In the genomic region with DNA sequence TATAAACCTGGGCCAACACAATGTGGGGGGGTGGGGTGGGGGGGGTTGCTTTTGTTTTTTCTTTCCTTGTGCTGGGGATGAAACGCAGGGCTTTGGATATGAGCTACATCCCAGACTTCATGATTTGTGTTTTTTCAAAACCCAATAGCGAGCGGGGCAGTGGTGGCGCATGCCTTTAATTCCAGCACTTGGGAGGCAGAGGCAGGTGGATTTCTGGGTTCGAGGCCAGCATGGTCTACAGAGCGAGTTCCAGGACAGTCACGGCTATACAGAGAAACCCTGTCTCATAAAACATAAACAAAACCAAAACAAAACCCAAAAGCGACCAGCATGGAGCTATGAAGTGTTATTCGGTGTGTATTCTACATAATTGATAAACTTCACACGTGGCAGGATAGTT, we compare ENCODE assay signal across 7 mouse cellular contexts. TPM values are rescaled to one million over a fixed set of nuclear protein-coding genes. Genes with fewer than 3 reads are reported as not detected.
DNase-seq lines count a peak whose midpoint lies in the region; ATAC-seq and TF ChIP-seq lines count a peak whose summit lies in the region.

No protein-coding gene starts in this region.

- no peak for TF ChIP-seq CTCF in kidney, postnatal 0 days (IDR thresholded peaks at IDR 0.05; ENCODE audit: low read depth)

- no peak for DNase-seq in kidney, postnatal 0 days (ENCODE audit: low spot score)
- no peak for DNase-seq in kidney, postnatal 25 days
- DNase-seq in embryonic facial prominence, embryonic 14.5 days (ENCODE audit: low spot score): no peak
- DNase-seq in Muller cell, postnatal 12 days (ENCODE audit: inconsistent ontology term): no peak

- H3K27me3 ChIP-seq in kidney, postnatal 0 days (ENCODE audit: insufficient read depth, low read length): no peaks in the 10 kb centered on the region
- peaks cover 4% of the 10 kb centered on the region for H3K27me3 ChIP-seq in embryonic facial prominence, embryonic 14.5 days (replicated peaks; ENCODE audit: control insufficient read depth, insufficient read depth, low read length)
- no peaks in the 10 kb centered on the region for H3K27me3 ChIP-seq in hindbrain, embryonic 16.5 days (replicated peaks; ENCODE audit: control insufficient read depth, insufficient read depth, low read length)
- H3K27me3 ChIP-seq in neural tube, embryonic 14.5 days (ENCODE audit: control insufficient read depth, insufficient read depth, low read length): no peaks in the 10 kb centered on the region

- H3K4me3 ChIP-seq in kidney, postnatal 0 days (replicated peaks; ENCODE audit: low read depth, low read length): peak overlapping the region; percentile 75; the same call in 1 of the 2 replicates
- peak overlapping the region; percentile 90 for H3K4me3 ChIP-seq in embryonic facial prominence, embryonic 14.5 days (ENCODE audit: low read depth, low read length)
- H3K4me3 ChIP-seq in hindbrain, embryonic 16.5 days (ENCODE audit: low read length): no peak overlapping the region
- no peak overlapping the region for H3K4me3 ChIP-seq in neural tube, embryonic 14.5 days (ENCODE audit: low read depth, low read length)

- H3K27ac ChIP-seq in kidney, postnatal 0 days: peak overlapping the region; percentile 92; the same call in 1 of the 2 replicates
- no peak overlapping the region for H3K27ac ChIP-seq in embryonic facial prominence, embryonic 14.5 days (replicated peaks; ENCODE audit: low read depth, low read length)
- no peak overlapping the region for H3K27ac ChIP-seq in hindbrain, embryonic 16.5 days (ENCODE audit: low read depth, low read length)
- no peak overlapping the region for H3K27ac ChIP-seq in neural tube, embryonic 14.5 days (ENCODE audit: low read depth, low read length)

- H3K4me1 ChIP-seq in kidney, postnatal 0 days (replicated peaks; ENCODE audit: insufficient read depth, low read length): peaks cover 15% of the 10 kb centered on the region
- peaks cover 11% of the 10 kb centered on the region; the same call in 1 of the 2 replicates for H3K4me1 ChIP-seq in embryonic facial prominence, embryonic 14.5 days (ENCODE audit: control insufficient read depth, insufficient read depth, low read length)
- H3K4me1 ChIP-seq in hindbrain, embryonic 16.5 days (ENCODE audit: control insufficient read depth, insufficient read depth, low read depth, low read length): peaks cover 4% of the 10 kb centered on the region
- 0 out of 2 replicates have a peak, but pooled peaks cover 4% of the 10 kb centered on the region for H3K4me1 ChIP-seq in neural tube, embryonic 14.5 days (ENCODE audit: control insufficient read depth, insufficient read depth, low read length)

- no peak for ATAC-seq in kidney, postnatal 0 days (replicated peaks; ENCODE audit: low FRiP score, low read depth)
- ATAC-seq in embryonic facial prominence, embryonic 14.5 days (ENCODE audit: low read depth): no peak
- ATAC-seq in hindbrain, embryonic 16.5 days: no peak
- ATAC-seq in neural tube, embryonic 14.5 days (ENCODE audit: low read depth): no peak
- no peak for ATAC-seq in megakaryocyte progenitor cell, adult 5-6 weeks (replicated peaks; ENCODE audit: poor library complexity)

- no peak overlapping the region for H3K9ac ChIP-seq in kidney, postnatal 0 days (ENCODE audit: low read depth, low read length)
- no peak overlapping the region for H3K9ac ChIP-seq in embryonic facial prominence, embryonic 14.5 days (ENCODE audit: low read depth, low read length)
- no peak overlapping the region for H3K9ac ChIP-seq in hindbrain, embryonic 16.5 days (ENCODE audit: low read depth, low read length)
- H3K9ac ChIP-seq in neural tube, embryonic 14.5 days (replicated peaks; ENCODE audit: low read depth, low read length): no peak overlapping the region

- WGBS in kidney, postnatal 0 days: 74% methylated on average over 10 of the region's 10 CpGs
- WGBS in embryonic facial prominence, embryonic 14.5 days: 83% methylated on average over 10 of the region's 10 CpGs
- 83% methylated on average over 10 of the region's 10 CpGs for WGBS in hindbrain, embryonic 16.5 days
- 86% methylated on average over 10 of the region's 10 CpGs for WGBS in neural tube, embryonic 14.5 days

- peak overlapping the region; percentile 95 for H3K4me2 ChIP-seq in kidney, postnatal 0 days (ENCODE audit: low read length)
- peak overlapping the region; percentile 89 for H3K4me2 ChIP-seq in embryonic facial prominence, embryonic 14.5 days (ENCODE audit: low read depth, low read length)
- peak overlapping the region; percentile 77; the same call in 1 of the 2 replicates for H3K4me2 ChIP-seq in hindbrain, embryonic 16.5 days (ENCODE audit: low read length)
- peak overlapping the region; percentile 88; the same call in 1 of the 2 replicates for H3K4me2 ChIP-seq in neural tube, embryonic 14.5 days (ENCODE audit: low read depth, low read length)

- no peaks in the 10 kb centered on the region for H3K9me3 ChIP-seq in kidney, postnatal 0 days (replicated peaks; ENCODE audit: low read length)
- H3K9me3 ChIP-seq in embryonic facial prominence, embryonic 14.5 days (ENCODE audit: control insufficient read depth, low read length): no peaks in the 10 kb centered on the region
- H3K9me3 ChIP-seq in hindbrain, embryonic 16.5 days (ENCODE audit: control insufficient read depth, low read length): no peaks in the 10 kb centered on the region
- no peaks in the 10 kb centered on the region for H3K9me3 ChIP-seq in neural tube, embryonic 14.5 days (ENCODE audit: control insufficient read depth, low read length)

- no peaks in the 10 kb centered on the region for H3K36me3 ChIP-seq in kidney, postnatal 0 days (ENCODE audit: insufficient read depth, low read length)
- H3K36me3 ChIP-seq in embryonic facial prominence, embryonic 14.5 days (ENCODE audit: control insufficient read depth, insufficient read depth, low read length): no peaks in the 10 kb centered on the region
- H3K36me3 ChIP-seq in hindbrain, embryonic 16.5 days (ENCODE audit: control insufficient read depth, insufficient read depth, low read length): no peaks in the 10 kb centered on the region
- no peaks in the 10 kb centered on the region for H3K36me3 ChIP-seq in neural tube, embryonic 14.5 days (ENCODE audit: control insufficient read depth, insufficient read depth, low read length)

RNA-seq across cellular contexts. Expression of gene Pdk1, which starts 0.9 kb away (rescaled TPM):
- polyA plus RNA-seq in kidney, postnatal 0 days (2015; fragmentation: Nextera tagmentation; extraction: Ambion mirVana): 38.8 and 39.6 TPM in 2 replicates
- polyA plus RNA-seq in embryonic facial prominence, embryonic 14.5 days (2014; fragmentation: Nextera tagmentation; extraction: Ambion mirVana): 54.7 and 67.2 TPM in 2 replicates
- 24.0 and 25.1 TPM in 2 replicates for polyA plus RNA-seq in hindbrain, embryonic 16.5 days (2015; fragmentation: Nextera tagmentation; extraction: Ambion mirVana)
- polyA plus RNA-seq in neural tube, embryonic 14.5 days (2014; fragmentation: Nextera tagmentation; extraction: Ambion mirVana): 16.8 and 17.6 TPM in 2 replicates
- 25.9 and 26.5 TPM in 2 replicates for total RNA-seq in megakaryocyte progenitor cell, adult 5-6 weeks (2015)
- total RNA-seq in megakaryocyte progenitor cell, adult 5-6 weeks (2017): 54.9 and 79.0 TPM in 2 replicates

Comparison
In these comparisons a context has a peak if more than half of its experiments do, and no peak if none do; other contexts are left out.
1. H3K4me3 ChIP-seq: peak in kidney, postnatal 0 days (single experiment) and embryonic facial prominence, embryonic 14.5 days (single experiment); none in hindbrain, embryonic 16.5 days (single experiment) and neural tube, embryonic 14.5 days (single experiment).
2. Peak in every context shown above with its lines, with median percentiles within 50 percentile points of each other: H3K4me2 ChIP-seq.